Mouse (Mus musculus) ES-Bruce4 (cell line): ENCODE data around the gene Enah. TPM values are rescaled to one million over a fixed set of nuclear protein-coding genes. Genes with fewer than 3 reads are reported as not detected.
A peak's percentile ranks its signal among the peaks of the same experiment; 100 is the strongest.

ENCODE experiments used
- H3K27ac ChIP-seq: 2 replicates; pipeline ENCODE4 v1.5.1; 2012; ENCODE audit warnings: low read length, inconsistent platforms; ENCODE audit not compliant: insufficient read depth
- H3K27me3 ChIP-seq: 2 replicates; pipeline ENCODE4 v1.6.1; 2012; ENCODE audit warnings: mild to moderate bottlenecking, low read length, inconsistent platforms; ENCODE audit not compliant: control insufficient read depth, poor library complexity, insufficient read depth, severe bottlenecking
- H3K36me3 ChIP-seq: 2 replicates; pipeline ENCODE4 v1.6.1; 2012; ENCODE audit warnings: inconsistent platforms, mild to moderate bottlenecking, low read length, moderate library complexity; ENCODE audit not compliant: control insufficient read depth, poor library complexity, insufficient read depth, severe bottlenecking
- H3K4me1 ChIP-seq: one replicate; pipeline ENCODE4 v1.8.1; 2011; ENCODE audit warnings: low read length; ENCODE audit not compliant: control insufficient read depth, insufficient read depth
- H3K4me3 ChIP-seq: 2 replicates; pipeline ENCODE4 v1.5.1; 2011; ENCODE audit warnings: low read depth, mild to moderate bottlenecking, low read length
- H3K9ac ChIP-seq: 2 replicates; pipeline ENCODE4 v1.6.1; 2012; ENCODE audit warnings: low read depth, mild to moderate bottlenecking, inconsistent platforms; ENCODE audit not compliant: poor library complexity, severe bottlenecking
- H3K9me3 ChIP-seq: replicated peaks from 2 replicates; pipeline ENCODE4 v1.6.1; 2012; ENCODE audit warnings: mild to moderate bottlenecking, low read length, inconsistent platforms; ENCODE audit not compliant: control insufficient read depth, poor library complexity, insufficient read depth, severe bottlenecking
- CTCF ChIP-seq: IDR thresholded peaks from one replicate; pipeline ENCODE4 v1.8.1; 2011; ENCODE audit warnings: low read depth, low read length
- EP300 ChIP-seq: IDR thresholded peaks from 2 replicates; pipeline ENCODE4 v1.6.1; 2011; ENCODE audit warnings: low read depth, low read length; ENCODE audit not compliant: insufficient read depth
- POLR2A ChIP-seq: IDR thresholded peaks from one replicate; pipeline ENCODE4 v1.8.1; 2011; ENCODE audit warnings: low read length; ENCODE audit not compliant: insufficient read depth
- polyA plus RNA-seq: library from polyadenylated mRNA; stranded (reverse); fragments of >200 nt; gene quantifications from 2 replicates; pipeline ENCODE4 v1.2.4, GENCODE M21; 2011; ENCODE audit warnings: low read depth; ENCODE audit not compliant: missing spikeins, insufficient read depth, insufficient read length

Gene Enah
- polyA plus RNA-seq, 1 experiment, result 369 TPM

DNA sequence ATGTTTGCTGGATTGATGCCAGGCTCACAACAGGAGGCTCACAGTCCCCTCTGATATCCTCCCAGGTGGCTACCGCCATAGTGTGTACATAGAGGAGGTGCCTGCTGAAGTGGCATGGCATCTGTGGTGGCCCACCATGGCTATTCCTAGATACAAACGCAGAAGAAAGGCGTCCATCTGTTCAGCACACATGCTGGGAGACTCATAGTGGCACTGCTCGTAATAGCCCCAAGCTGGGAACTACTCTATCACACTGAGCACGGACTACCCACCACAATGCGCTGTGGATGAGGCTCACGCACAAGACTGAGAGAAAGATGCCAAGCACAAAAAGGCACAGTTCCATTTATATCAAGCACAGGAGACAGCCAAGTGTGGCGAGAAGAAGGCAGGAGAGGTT lies 126.1 kb downstream of the Enah start:
- H3K4me1 ChIP-seq, result no peaks in the 10 kb centered on the region
- no peak overlapping the region for H3K9ac ChIP-seq

GRCm38 (mm10) chr1:181889670-181890069 lies 130.1 kb downstream of the Enah start:
- H3K4me3 ChIP-seq, result no peak overlapping the region
- H3K36me3 ChIP-seq, result no peaks in the 10 kb centered on the region
- no peaks in the 10 kb centered on the region for H3K27me3 ChIP-seq
- no peak overlapping the region for H3K27ac ChIP-seq
- TF ChIP-seq POLR2A (no peak), CTCF (no peak), EP300 (no peak)
- H3K9me3 ChIP-seq, result no peaks in the 10 kb centered on the region
- no peaks in the 10 kb centered on the region for H3K4me1 ChIP-seq
- H3K9ac ChIP-seq, result no peak overlapping the region

More for the DNA sequence above, 126.1 kb downstream of the Enah start:
- Histone ChIP-seq H3K36me3 (no peaks in the 10 kb centered on the region), H3K27ac (no peak overlapping the region), H3K27me3 (no peaks in the 10 kb centered on the region), H3K4me3 (no peak overlapping the region), H3K9me3 (no peaks in the 10 kb centered on the region)
- TF ChIP-seq POLR2A (no peak), EP300 (no peak)

DNA sequence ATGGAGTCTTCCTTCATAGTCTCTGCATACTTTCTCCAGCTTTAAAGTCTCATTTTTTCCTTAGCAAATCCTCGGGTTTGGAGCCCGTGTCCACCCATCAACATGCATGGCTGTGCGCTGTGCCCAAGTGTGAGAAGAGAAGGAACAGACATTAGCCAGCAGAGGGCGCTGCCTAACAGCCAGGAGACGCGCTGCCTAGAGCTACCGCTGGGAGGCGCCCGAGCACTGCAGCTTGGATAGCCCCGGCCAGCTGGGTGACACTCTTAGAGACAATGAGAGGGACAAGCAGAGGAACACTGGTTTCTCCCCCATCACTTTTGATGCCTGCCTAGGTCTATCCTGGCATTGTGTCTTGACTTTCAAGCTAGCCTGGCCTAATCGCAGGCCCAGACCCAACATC lies 131.0 kb downstream of the Enah start:
- Histone ChIP-seq H3K9ac (no peak overlapping the region), H3K27ac (no peak overlapping the region), H3K36me3 (no peaks in the 10 kb centered on the region), H3K4me3 (no peak overlapping the region), H3K4me1 (no peaks in the 10 kb centered on the region), H3K9me3 (no peaks in the 10 kb centered on the region), H3K27me3 (no peaks in the 10 kb centered on the region)
- peak; percentile 100 for TF ChIP-seq CTCF
- 0 out of 2 replicates have a peak, but pooled peaks have one; percentile 64 for TF ChIP-seq EP300
- TF ChIP-seq POLR2A, result no peak

- no peaks in the 10 kb centered on the region for H3K4me1 ChIP-seq
- H3K27me3 ChIP-seq, result no peaks in the 10 kb centered on the region
- H3K36me3 ChIP-seq, result no peaks in the 10 kb centered on the region
- no peak overlapping the region for H3K27ac ChIP-seq
- TF ChIP-seq EP300, result peak; percentile 46; the same call in 1 of the 2 replicates
- peak; percentile 90 for TF ChIP-seq CTCF
- no peak for TF ChIP-seq POLR2A
- H3K9ac ChIP-seq, result peak overlapping the region; percentile 1; the same call in 1 of the 2 replicates
- H3K4me3 ChIP-seq, result peak overlapping the region; percentile 49
- no peaks in the 10 kb centered on the region for H3K9me3 ChIP-seq
Observed at GRCm38 (mm10) chr1:181881532-181881931, 138.3 kb downstream of the Enah start.

GRCm38 (mm10) chr1:181880752-181881325 lies 139.0 kb downstream of the Enah start:
- Histone ChIP-seq H3K27ac (no peak overlapping the region), H3K9me3 (no peaks in the 10 kb centered on the region)

GRCm38 (mm10) chr1:181878436-181878835 lies 141.4 kb downstream of the Enah start:
- Histone ChIP-seq H3K9ac (no peak overlapping the region), H3K27ac (no peak overlapping the region), H3K27me3 (no peaks in the 10 kb centered on the region), H3K36me3 (no peaks in the 10 kb centered on the region), H3K4me3 (no peak overlapping the region), H3K4me1 (no peaks in the 10 kb centered on the region), H3K9me3 (no peaks in the 10 kb centered on the region)
- TF ChIP-seq CTCF, result no peak
- no peak for TF ChIP-seq EP300
- TF ChIP-seq POLR2A, result no peak

More at GRCm38 (mm10) chr1:181880752-181881325, 139.0 kb downstream of the Enah start:
- Histone ChIP-seq H3K4me3 (peak overlapping the region; percentile 49), H3K36me3 (no peaks in the 10 kb centered on the region), H3K4me1 (no peaks in the 10 kb centered on the region), H3K9ac (peak overlapping the region; percentile 1; the same call in 1 of the 2 replicates), H3K27me3 (no peaks in the 10 kb centered on the region)
- no peak for TF ChIP-seq POLR2A
- TF ChIP-seq CTCF, result peak; percentile 66
